Mouse (Mus musculus) ovary, postnatal 14 days (tissue): ENCODE data around the gene Thoc6.

ENCODE experiments used
- DNase-seq: peaks from one replicate; pipeline ENCODE4 v3.0.0; 2022; ENCODE audit warnings: low spot score

Gene Thoc6

DNA sequence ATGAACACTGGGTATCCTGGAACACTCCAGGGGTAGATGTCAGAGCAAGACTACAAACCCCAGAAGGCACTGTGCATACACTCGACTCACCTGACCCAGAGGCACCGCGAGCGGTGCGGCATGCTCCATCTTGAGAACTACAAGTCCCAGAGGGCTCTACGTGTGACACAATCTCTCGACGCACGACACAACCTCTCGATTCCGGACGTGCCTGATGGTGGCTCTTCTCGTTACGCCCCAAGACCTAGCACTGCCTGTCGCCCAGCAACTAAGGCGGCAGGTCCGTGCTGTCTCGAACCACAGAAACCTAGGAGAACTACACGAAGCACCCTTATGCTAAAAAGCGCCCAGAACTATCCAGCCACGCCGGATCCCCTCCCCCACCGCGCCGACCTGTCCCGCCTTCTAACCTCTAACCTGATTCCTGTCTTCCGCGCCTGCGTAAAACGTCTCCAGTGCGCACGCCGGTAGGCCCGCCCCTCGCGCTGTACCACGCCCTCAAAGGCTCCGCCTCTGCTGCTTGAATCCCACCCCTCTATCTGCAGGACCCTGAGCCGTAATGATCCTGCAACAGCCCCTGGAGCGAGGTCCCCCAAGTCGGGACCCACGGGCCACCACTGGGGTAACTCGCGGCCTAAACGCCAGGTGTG, at the start of gene Thoc6, which contains the start of gene Hcfc1r1:
Thoc6 (minus strand) TSS at position 459 of the 650 bp plus-strand sequence.
Hcfc1r1 (plus strand) TSS at position 173 of the 650 bp plus-strand sequence.
- peak; percentile 82 for DNase-seq

- DNase-seq: no peak
Measured at GRCm38 (mm10) chr17:23722376-23723125, 48.9 kb upstream of the Thoc6 start, which contains the start of gene 1520401A03Rik. Gene 1520401A03Rik, minus strand, starts transcription at chr17:23722783.

GRCm38 (mm10) chr17:23721886-23722285, 48.2 kb upstream of the Thoc6 start:
- DNase-seq: no peak

GRCm38 (mm10) chr17:23719455-23719854, 45.8 kb upstream of the Thoc6 start:
- no peak for DNase-seq

- DNase-seq: no peak
Measured at GRCm38 (mm10) chr17:23717003-23717402, 43.3 kb upstream of the Thoc6 start.

DNA sequence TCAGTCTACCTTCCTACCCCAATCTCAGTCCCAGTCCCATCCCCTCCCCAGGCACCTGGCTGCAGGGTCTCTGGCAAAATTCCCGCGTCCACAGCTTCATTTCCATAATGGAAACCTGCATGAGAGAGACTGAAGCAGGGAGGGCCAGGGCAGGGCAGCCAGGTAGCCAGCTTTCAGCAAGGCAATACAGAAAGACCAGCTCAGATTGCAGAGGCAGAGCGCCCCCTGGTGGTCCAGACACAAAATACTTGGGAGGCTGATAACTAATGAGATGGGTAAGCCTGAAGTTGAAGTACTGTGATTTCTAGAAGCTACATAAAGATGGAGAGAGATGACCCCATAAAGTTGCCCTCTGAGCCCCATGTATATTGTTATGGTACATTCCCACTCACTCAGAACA, 32.5 kb upstream of the Thoc6 start:
- DNase-seq: peak; percentile 70

- no peak for DNase-seq
Measured at GRCm38 (mm10) chr17:23705525-23706104, 31.9 kb upstream of the Thoc6 start.

DNA sequence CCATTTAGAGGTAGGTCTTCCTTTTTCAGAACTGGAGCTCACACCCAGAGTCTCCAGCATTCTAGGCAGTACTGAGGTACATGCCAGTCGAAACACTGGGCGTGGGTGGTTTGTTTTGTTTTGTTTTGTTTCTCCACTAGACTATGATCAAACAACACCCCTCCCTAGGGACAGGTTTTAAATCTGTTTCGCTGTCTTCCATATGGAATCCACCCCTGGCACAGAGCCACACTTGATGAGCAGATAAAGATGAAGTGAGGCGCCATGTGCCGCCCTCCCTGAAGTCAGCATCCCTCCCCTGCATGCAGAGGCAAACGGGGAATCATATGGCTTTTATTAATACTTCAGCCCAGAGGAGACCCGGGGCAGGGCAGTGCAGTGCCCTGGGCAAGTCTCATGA, 31.1 kb upstream of the Thoc6 start:
- no peak for DNase-seq

DNA sequence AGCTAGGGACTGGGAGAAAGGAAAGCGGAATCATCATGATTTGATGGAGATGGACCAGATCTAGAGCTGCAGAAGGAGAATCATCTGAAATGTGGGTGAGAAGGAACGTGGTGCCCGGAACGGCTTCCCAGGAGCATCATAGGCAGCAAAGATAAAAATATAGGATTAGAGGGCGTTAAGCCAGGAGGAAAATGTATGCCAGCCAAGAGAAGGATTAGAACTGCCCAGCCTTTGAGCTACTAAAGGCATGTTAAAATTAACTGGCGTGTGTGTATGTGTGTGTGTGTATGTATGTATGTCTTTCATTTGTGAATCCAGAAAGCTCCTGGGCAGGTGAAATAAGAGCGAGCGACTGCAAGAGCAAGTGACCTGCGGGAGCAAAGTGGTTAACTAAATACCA, 29.6 kb upstream of the Thoc6 start:
- DNase-seq: no peak

- DNase-seq: peak; percentile 73
Measured at GRCm38 (mm10) chr17:23700079-23700478, 26.4 kb upstream of the Thoc6 start.

- peak; percentile 26 for DNase-seq
Measured at GRCm38 (mm10) chr17:23699131-23700077, 25.7 kb upstream of the Thoc6 start.

DNA sequence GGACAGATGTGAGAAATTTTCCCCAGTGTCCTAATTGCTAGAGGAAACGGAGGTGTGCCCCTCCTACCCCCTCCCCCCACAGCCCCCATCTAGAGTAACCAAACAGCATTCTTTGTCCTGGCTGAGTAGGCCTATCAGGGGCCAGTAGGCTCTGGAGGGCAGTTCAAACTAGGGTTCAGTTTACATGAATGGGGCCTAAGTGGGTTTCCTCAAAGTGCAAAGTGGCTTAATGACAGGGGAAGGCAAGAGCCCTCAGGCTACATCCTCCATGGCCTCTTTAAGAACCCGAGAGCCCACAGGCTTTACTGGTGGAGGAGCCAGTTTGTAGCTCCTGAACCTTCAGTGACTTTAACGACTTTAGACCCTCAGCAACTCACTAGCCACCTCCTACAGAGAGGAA, 22.1 kb upstream of the Thoc6 start:
- DNase-seq: no peak

DNA sequence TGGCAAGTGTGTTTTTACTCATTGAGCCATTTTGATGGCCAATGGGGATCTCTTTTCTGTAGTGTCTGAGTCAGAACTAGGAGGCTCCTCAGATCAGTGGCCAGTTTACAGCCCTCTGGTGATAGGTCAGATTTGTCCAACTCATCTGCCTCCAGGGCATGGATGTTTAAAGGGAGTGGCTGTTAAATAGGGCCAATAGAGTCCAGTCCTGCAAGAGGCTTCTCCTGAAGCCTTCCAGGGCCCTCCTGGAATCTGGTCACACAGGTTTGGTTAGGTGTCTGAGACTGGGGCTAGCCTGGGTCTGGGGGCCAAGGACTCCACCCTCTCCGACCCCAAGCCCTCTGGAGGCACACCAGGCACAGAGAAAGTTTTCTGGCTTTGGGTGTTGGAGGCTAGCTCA, 20.8 kb upstream of the Thoc6 start:
- DNase-seq: no peak

- no peak for DNase-seq
Measured at GRCm38 (mm10) chr17:23683856-23684672, 10.4 kb upstream of the Thoc6 start, which contains the start of gene Cldn9. Gene Cldn9, minus strand, starts transcription at chr17:23684026.

DNA sequence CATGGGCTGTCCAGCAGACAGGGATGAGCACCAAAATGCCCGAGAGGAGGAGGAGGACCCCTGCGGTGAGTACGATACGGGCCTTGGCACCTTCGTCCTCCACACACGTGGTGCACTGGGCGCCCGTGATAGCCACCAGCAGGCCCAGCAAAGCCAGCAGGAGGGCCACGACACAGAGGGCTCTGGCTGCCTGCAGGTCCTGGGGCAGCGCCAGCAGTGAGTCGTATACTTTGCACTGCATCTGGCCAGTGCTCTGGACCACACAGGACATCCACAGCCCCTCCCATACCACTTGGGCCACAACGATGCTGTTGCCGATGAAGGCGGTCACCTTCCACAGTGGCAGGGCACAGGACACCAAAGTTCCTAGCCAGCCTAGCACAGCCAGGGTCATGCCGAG, 9.5 kb upstream of the Thoc6 start:
- no peak for DNase-seq

DNA sequence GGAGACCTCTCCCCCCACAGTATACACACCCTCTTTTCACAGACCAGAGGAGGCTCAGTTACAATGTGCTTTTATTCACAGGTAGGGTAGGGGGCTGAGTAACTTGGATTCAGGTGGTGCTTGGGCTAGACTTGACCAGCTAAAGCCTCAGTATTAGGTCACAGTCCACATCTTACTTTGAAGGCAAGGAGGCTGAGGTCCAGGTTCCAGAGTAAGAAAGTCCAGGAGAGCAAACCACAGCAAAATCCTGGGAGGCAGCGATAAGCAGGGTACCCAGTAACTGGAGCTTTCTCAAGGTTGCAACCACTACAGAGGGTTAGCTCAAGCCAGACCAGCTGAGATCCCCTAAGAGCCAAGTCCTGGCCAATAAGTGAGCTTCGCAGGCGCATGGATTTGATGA, 8.8 kb upstream of the Thoc6 start:
- DNase-seq: no peak

- no peak for DNase-seq
Measured at GRCm38 (mm10) chr17:23682092-23682491, 8.4 kb upstream of the Thoc6 start.

- no peak for DNase-seq
Measured at GRCm38 (mm10) chr17:23681086-23681485, 7.4 kb upstream of the Thoc6 start.

- no peak for DNase-seq
Measured at GRCm38 (mm10) chr17:23680336-23680735, 6.7 kb upstream of the Thoc6 start.

- DNase-seq: no peak
Measured at GRCm38 (mm10) chr17:23679127-23679835, 5.6 kb upstream of the Thoc6 start, which contains the start of gene Cldn6. Gene Cldn6, plus strand, starts transcription at chr17:23679249.
